Mouse (Mus musculus) heart, adult 8-10 months (tissue): ENCODE measurements around the gene Serpinc1. TPM values are rescaled to one million over a fixed set of nuclear protein-coding genes. Genes with fewer than 3 reads are reported as not detected.
"Not testable (repeated sequence)": the region's sequence is repeated elsewhere in the genome, so short reads cannot be mapped to it uniquely, and the experiment has no call there.

Experiments used
- DNase-seq: peaks from one replicate; pipeline ENCODE4 v3.0.0; 2022; ENCODE audit warnings: low spot score
- total RNA-seq, 4 experiments: library from RNA; stranded (reverse); gene quantifications; 2 replicates each; pipeline ENCODE4 v1.2.4; 2022

The Serpinc1 gene
- total RNA-seq, 4 experiments from 2014 or later, result 0.17 to 0.44 (median 0.38) TPM; not detected in 1

GRCm38 (mm10) chr1:161020051-161020450 lies 41.7 kb downstream of the Serpinc1 start:
- no peak for DNase-seq

- DNase-seq, result no peak
These were observed 47.2 kb downstream of the Serpinc1 start for GRCm38 (mm10) chr1:161025410-161026210.

GRCm38 (mm10) chr1:161027196-161027595 lies 48.8 kb downstream of the Serpinc1 start:
- no peak for DNase-seq

GRCm38 (mm10) chr1:161028427-161028826 lies 50.0 kb downstream of the Serpinc1 start:
- not testable (repeated sequence) for DNase-seq

GRCm38 (mm10) chr1:161030058-161030457 lies 51.7 kb downstream of the Serpinc1 start:
- no peak for DNase-seq

GRCm38 (mm10) chr1:161031881-161032280 lies 53.5 kb downstream of the Serpinc1 start:
- no peak for DNase-seq

- no peak for DNase-seq
These were observed 54.0 kb downstream of the Serpinc1 start for GRCm38 (mm10) chr1:161032345-161032744.

GRCm38 (mm10) chr1:161033856-161034434 lies 55.6 kb downstream of the Serpinc1 start:
- no peak for DNase-seq

- peak; percentile 98 for DNase-seq
These were observed 56.3 kb downstream of the Serpinc1 start, which contains the start of gene Zbtb37 for GRCm38 (mm10) chr1:161034435-161035280. Gene Zbtb37, minus strand, starts transcription at chr1:161034849.

GRCm38 (mm10) chr1:161035281-161035785 lies 56.9 kb downstream of the Serpinc1 start:
- DNase-seq, result no peak

- DNase-seq, result no peak
These were observed 57.5 kb downstream of the Serpinc1 start for GRCm38 (mm10) chr1:161035786-161036404.

GRCm38 (mm10) chr1:161036411-161036841 lies 58.0 kb downstream of the Serpinc1 start:
- no peak for DNase-seq

GRCm38 (mm10) chr1:161037026-161037425 lies 58.6 kb downstream of the Serpinc1 start:
- no peak for DNase-seq

GRCm38 (mm10) chr1:161037599-161037998 lies 59.2 kb downstream of the Serpinc1 start:
- DNase-seq, result no peak

GRCm38 (mm10) chr1:161038004-161038403 lies 59.6 kb downstream of the Serpinc1 start:
- DNase-seq, result no peak

GRCm38 (mm10) chr1:161038968-161039721 lies 60.8 kb downstream of the Serpinc1 start:
- no peak for DNase-seq

GRCm38 (mm10) chr1:161039741-161040425 lies 61.5 kb downstream of the Serpinc1 start:
- DNase-seq, result no peak

GRCm38 (mm10) chr1:161040426-161040770 lies 62.0 kb downstream of the Serpinc1 start:
- no peak for DNase-seq

- DNase-seq, result no peak
These were observed 62.5 kb downstream of the Serpinc1 start for GRCm38 (mm10) chr1:161040855-161041254.
